Mouse (Mus musculus) adrenal gland, postnatal 10 days (tissue): ENCODE data around the gene Gm572. TPM values are rescaled to one million over a fixed set of nuclear protein-coding genes. Genes with fewer than 3 reads are reported as not detected.

Experiments used
- DNase-seq: peaks from one replicate; pipeline ENCODE4 v3.0.0; 2021; ENCODE audit warnings: mixed read lengths
- total RNA-seq, 2 experiments: library from RNA; stranded (reverse); gene quantifications; 2 replicates each; pipeline ENCODE4 v1.2.3; 2021

Gm572 gene
- total RNA-seq, 2 experiments from 2014 or later, result 0.64 TPM; not detected in 1

GRCm38 (mm10) chr4:148625756-148626622 lies 17.1 kb upstream of the Gm572 start:
- DNase-seq, result peak; percentile 72

GRCm38 (mm10) chr4:148626623-148627185 lies 16.4 kb upstream of the Gm572 start, which contains the start of gene Tardbp:
Tardbp (minus strand) TSS chr4:148627019.
- DNase-seq, result peak; percentile 99

- no peak for DNase-seq
Observed at GRCm38 (mm10) chr4:148627246-148627645, 15.9 kb upstream of the Gm572 start.

- DNase-seq, result no peak
Observed at GRCm38 (mm10) chr4:148632013-148632692, 11.0 kb upstream of the Gm572 start.

GRCm38 (mm10) chr4:148633395-148634061 lies 9.6 kb upstream of the Gm572 start:
- DNase-seq, result no peak

- DNase-seq, result no peak
Observed at GRCm38 (mm10) chr4:148635309-148635708, 7.8 kb upstream of the Gm572 start.

GRCm38 (mm10) chr4:148638302-148638701 lies 4.8 kb upstream of the Gm572 start:
- no peak for DNase-seq

GRCm38 (mm10) chr4:148639455-148639854 lies 3.7 kb upstream of the Gm572 start:
- DNase-seq, result no peak

GRCm38 (mm10) chr4:148641121-148641520 lies 2.0 kb upstream of the Gm572 start:
- no peak for DNase-seq

GRCm38 (mm10) chr4:148644157-148644511 lies 1.0 kb downstream of the Gm572 start:
- peak; percentile 83 for DNase-seq

GRCm38 (mm10) chr4:148644926-148645325 lies 1.8 kb downstream of the Gm572 start:
- DNase-seq, result no peak

- peak; percentile 66 for DNase-seq
Observed at GRCm38 (mm10) chr4:148646616-148647015, 3.5 kb downstream of the Gm572 start.

GRCm38 (mm10) chr4:148649309-148649708 lies 6.2 kb downstream of the Gm572 start:
- no peak for DNase-seq

- peak; percentile 33 for DNase-seq
Observed at GRCm38 (mm10) chr4:148651045-148651444, 7.9 kb downstream of the Gm572 start.

GRCm38 (mm10) chr4:148654701-148655398 lies 11.7 kb downstream of the Gm572 start:
- DNase-seq, result peak; percentile 59

- no peak for DNase-seq
Observed at GRCm38 (mm10) chr4:148656691-148657258, 13.7 kb downstream of the Gm572 start.

- no peak for DNase-seq
Observed at GRCm38 (mm10) chr4:148657776-148658175, 14.7 kb downstream of the Gm572 start.

- no peak for DNase-seq
Observed at GRCm38 (mm10) chr4:148660174-148660573, 17.1 kb downstream of the Gm572 start.

GRCm38 (mm10) chr4:148662168-148662965 lies 19.2 kb downstream of the Gm572 start:
- DNase-seq, result peak; percentile 88

GRCm38 (mm10) chr4:148663326-148663725 lies 20.2 kb downstream of the Gm572 start:
- no peak for DNase-seq

GRCm38 (mm10) chr4:148664021-148664420 lies 20.9 kb downstream of the Gm572 start:
- DNase-seq, result no peak
